8 mouse cellular contexts compared by ENCODE assay signal in genomic region chr13:12256871-12257390, GRCm38 (mm10). TPM values are rescaled to one million over a fixed set of nuclear protein-coding genes. Genes with fewer than 3 reads are reported as not detected.
DNase-seq lines count a peak whose midpoint lies in the region; ATAC-seq lines count a peak whose summit lies in the region.

No protein-coding gene starts in this region.

- H3K4me1 ChIP-seq in erythroblast, embryonic 14.5 days (ENCODE audit: control insufficient read depth), result peaks cover 28% of the 10 kb centered on the region
- H3K4me1 ChIP-seq in liver, embryonic 12.5 days, result peaks cover 46% of the 10 kb centered on the region
- H3K4me1 ChIP-seq in stomach, embryonic 15.5 days, result no peaks in the 10 kb centered on the region

- no peak for ATAC-seq in CD4-positive, CD25-positive, alpha-beta regulatory T cell, adult 4 months
- ATAC-seq in liver, embryonic 12.5 days, result no peak
- ATAC-seq in stomach, embryonic 15.5 days (ENCODE audit: insufficient read depth, low FRiP score, low read depth), result no peak

- H3K9ac ChIP-seq in liver, embryonic 12.5 days, result peak overlapping the region; percentile 90
- peak overlapping the region; percentile 61; the same call in 1 of the 2 replicates for H3K9ac ChIP-seq in stomach, embryonic 15.5 days

- H3K9me3 ChIP-seq in erythroblast, embryonic 14.5 days (ENCODE audit: control insufficient read depth, low read length), result peaks cover 11% of the 10 kb centered on the region
- peaks cover 10% of the 10 kb centered on the region for H3K9me3 ChIP-seq in liver, embryonic 12.5 days (replicated peaks)
- H3K9me3 ChIP-seq in stomach, embryonic 15.5 days, result no peaks in the 10 kb centered on the region

- peak; percentile 12 for DNase-seq in CD4-positive, CD25-positive, alpha-beta regulatory T cell, adult 2 months (ENCODE audit: low read depth, low spot score)
- DNase-seq in A20 (ENCODE audit: low read depth, low spot score), result peak; percentile 72
- DNase-seq in urinary bladder, postnatal 14 days (ENCODE audit: low spot score), result no peak
- no peak for DNase-seq in cerebellum, adult 9-11 months

- 9% methylated on average over 10 of the region's 10 CpGs for WGBS in liver, embryonic 12.5 days (ENCODE audit: insufficient replicate concordance)
- WGBS in stomach, embryonic 15.5 days, result 14% methylated on average over 10 of the region's 10 CpGs

- H3K4me3 ChIP-seq in erythroblast, embryonic 14.5 days (replicated peaks), result peak overlapping the region; percentile 91
- H3K4me3 ChIP-seq in liver, embryonic 12.5 days, result peak overlapping the region; percentile 82
- peak overlapping the region; percentile 84 for H3K4me3 ChIP-seq in stomach, embryonic 15.5 days (replicated peaks)

- no peaks in the 10 kb centered on the region for H3K27me3 ChIP-seq in erythroblast, embryonic 14.5 days (ENCODE audit: control insufficient read depth)
- H3K27me3 ChIP-seq in liver, embryonic 12.5 days (replicated peaks), result no peaks in the 10 kb centered on the region
- no peaks in the 10 kb centered on the region for H3K27me3 ChIP-seq in stomach, embryonic 15.5 days (replicated peaks)

- H3K36me3 ChIP-seq in erythroblast, embryonic 14.5 days (ENCODE audit: control insufficient read depth), result peaks cover 23% of the 10 kb centered on the region
- peaks cover 23% of the 10 kb centered on the region for H3K36me3 ChIP-seq in liver, embryonic 12.5 days
- no peaks in the 10 kb centered on the region; the same call in 1 of the 2 replicates for H3K36me3 ChIP-seq in stomach, embryonic 15.5 days

- peak overlapping the region; percentile 90 for H3K27ac ChIP-seq in liver, embryonic 12.5 days
- H3K27ac ChIP-seq in stomach, embryonic 15.5 days, result peak overlapping the region; percentile 90; the same call in 1 of the 2 replicates

- peak overlapping the region; percentile 75 for H3K4me2 ChIP-seq in liver, embryonic 12.5 days
- H3K4me2 ChIP-seq in stomach, embryonic 15.5 days, result peak overlapping the region; percentile 59

RNA-seq across cellular contexts. Expression of gene Mtr, which starts 1.0 kb away (rescaled TPM):
- 10 to 100 TPM; 19.4 to 29.4 TPM for polyA plus RNA-seq in CD4-positive, CD25-positive, alpha-beta regulatory T cell, adult 4 months (2017; shearing (Covaris generic))
- 0.55 and 0.61 TPM in 2 replicates for polyA plus RNA-seq in erythroblast, embryonic 14.5 days (2012)
- polyA plus RNA-seq in liver, embryonic 12.5 days (2016; fragmentation: Nextera tagmentation; extraction: Ambion mirVana), result 14.1 and 16.6 TPM in 2 replicates
- 9.6 and 10.1 TPM in 2 replicates for polyA plus RNA-seq in stomach, embryonic 15.5 days (2015; fragmentation: Nextera tagmentation; extraction: Ambion mirVana)

Comparison
In these comparisons a context has a peak if more than half of its experiments do, and no peak if none do; other contexts are left out.
1. DNase-seq: peak in CD4-positive, CD25-positive, alpha-beta regulatory T cell, adult 2 months (single experiment) and A20 (single experiment); none in urinary bladder, postnatal 14 days (single experiment) and cerebellum, adult 9-11 months (single experiment).
2. Peak in every context shown above with its lines, with median percentiles within 50 percentile points of each other: H3K4me3 ChIP-seq.